Mouse (Mus musculus) thymus, postnatal 0 days (tissue): Measurements from ENCODE around the gene Ncoa5. TPM values are rescaled to one million over a fixed set of nuclear protein-coding genes. Genes with fewer than 3 reads are reported as not detected.

Source experiments
- DNase-seq: peaks from one replicate; pipeline ENCODE4 v3.0.0-alpha.2; 2015; ENCODE audit warnings: low spot score
- polyA plus RNA-seq: library from polyadenylated mRNA; unstranded; fragments of >200 nt; fragmentation: Nextera tagmentation; extraction: Ambion mirVana; gene quantifications from 2 replicates; pipeline ENCODE4 v1.2.1, GENCODE M21; 2015

Gene Ncoa5
- 43.8 and 51.3 TPM in 2 replicates for polyA plus RNA-seq

DNA sequence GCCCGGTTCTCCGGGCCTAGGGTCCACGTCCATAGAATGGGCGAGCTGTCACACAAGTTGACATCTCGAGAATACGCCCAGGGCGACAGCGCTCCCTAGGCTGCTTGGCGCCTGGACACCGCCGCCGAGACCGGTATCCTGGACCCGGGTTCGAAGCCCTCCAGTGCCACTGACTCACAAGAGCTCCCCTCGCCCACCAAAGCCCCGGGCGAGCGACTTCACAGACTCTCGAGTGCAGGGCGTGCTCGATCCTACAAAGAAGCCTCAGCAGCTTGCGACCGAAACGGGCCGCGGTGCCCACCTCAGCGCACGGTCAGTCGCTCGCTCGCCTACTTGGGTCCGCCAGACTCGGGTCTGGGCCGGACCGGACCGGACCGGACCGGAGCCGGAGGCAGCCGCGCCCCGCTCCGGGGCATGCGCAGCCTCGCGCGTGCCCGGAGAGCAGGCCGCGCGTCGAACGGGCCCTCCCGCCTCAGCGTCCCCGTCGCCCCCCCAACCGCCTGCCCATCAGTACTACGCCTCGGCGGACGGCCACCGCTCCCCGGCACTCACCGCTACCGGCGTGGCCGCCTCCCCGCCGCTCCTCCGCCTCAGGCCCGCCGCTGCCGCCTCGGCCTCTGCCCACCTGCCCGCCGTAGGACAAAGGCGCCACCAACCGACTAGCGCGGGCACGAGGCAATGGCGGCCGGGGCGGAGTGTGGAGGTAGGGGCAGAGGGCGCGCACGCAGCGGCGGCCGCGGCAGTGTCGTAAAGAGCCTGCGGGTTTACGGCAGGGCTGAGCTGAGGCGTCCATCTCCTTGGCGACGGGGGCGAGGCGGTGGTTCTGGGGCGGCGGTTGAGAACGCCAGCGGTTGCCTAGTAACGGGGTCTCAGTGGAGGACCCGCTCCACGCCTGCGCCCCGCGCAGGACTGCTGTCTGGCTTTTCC is at the start of gene Ncoa5:
Ncoa5 (minus strand) TSS at position 737 of the 927 bp plus-strand sequence.
- peak; percentile 97 for DNase-seq

DNA sequence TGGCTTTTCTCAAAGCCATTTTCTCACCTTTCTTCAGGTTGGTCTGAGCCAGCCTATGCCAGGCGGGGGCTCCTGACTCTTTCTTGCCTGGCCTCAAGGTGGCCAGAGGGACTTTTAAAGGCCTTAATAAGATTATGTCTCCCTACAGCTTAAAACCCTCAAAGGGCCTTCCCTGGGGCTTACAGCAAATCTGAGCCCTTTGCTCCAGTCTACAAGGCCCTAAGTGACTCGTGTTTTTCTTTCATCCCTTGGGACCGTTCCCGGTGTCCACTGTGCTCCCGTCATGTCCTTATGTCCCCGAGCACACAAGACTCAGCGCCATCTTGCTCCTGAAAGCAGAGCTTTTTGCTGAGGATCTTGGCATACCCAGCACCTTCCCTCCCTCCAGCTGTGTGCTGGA is 46.6 kb upstream of the Ncoa5 start:
- DNase-seq = no peak

DNA sequence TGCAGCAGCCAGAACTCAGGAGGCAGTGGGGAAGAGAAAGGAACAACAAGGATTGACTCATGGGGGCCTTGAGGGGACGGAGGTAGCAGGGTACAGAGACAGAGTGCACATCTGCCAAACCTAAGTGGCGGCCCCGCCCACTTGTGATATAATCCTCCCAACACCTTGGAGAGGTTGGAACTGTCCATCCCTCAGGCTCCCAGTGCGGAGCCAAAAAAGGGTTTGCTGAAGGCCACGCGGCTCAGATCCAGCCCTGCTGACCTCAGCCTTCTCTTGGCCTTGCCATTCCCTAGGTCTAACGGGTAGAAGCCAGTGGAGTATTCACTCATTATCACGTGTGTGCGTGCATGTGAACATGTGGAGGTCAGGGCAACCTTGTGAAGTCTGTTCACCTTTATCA is 46.0 kb upstream of the Ncoa5 start:
- no peak for DNase-seq

DNA sequence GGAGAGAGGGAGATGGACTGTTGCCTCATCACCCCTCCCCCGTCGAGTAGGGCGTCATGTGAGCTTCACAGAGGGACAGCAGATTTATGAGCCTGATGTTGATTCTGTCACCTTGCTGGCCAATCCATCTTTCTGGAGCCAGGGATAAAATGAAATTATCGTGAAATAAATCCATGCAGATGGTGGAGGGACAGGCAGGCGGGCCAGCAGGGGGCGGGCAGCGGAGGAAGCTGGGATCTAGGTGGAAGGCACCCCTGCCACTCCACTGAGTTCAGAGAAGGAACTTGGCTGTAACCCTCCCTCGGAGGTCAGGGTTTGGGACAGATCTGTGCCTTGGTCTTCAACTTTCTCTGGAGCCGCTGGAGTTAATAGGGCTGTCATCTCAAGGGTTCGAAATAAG is 43.9 kb upstream of the Ncoa5 start:
- DNase-seq = no peak

DNA sequence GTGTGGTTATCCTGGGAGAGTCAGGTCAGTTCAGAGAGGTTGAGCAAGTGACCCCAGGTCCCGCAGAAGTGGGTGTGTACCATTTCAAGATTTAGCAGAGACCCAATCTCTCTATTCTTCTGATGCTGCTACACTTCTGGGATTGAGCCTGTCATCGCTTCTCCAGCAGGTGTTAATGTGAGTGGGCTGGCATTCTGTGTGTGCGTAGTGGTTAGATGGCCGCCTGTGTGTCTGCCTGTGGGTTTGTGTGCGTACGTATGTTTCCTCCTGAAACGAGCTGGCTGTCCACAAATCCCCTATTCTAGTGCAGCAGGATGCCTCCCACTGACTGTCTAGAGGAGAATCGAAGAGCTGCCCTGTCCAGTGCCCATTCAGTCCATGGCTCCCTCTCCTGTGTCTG is 43.4 kb upstream of the Ncoa5 start:
- DNase-seq = no peak

DNA sequence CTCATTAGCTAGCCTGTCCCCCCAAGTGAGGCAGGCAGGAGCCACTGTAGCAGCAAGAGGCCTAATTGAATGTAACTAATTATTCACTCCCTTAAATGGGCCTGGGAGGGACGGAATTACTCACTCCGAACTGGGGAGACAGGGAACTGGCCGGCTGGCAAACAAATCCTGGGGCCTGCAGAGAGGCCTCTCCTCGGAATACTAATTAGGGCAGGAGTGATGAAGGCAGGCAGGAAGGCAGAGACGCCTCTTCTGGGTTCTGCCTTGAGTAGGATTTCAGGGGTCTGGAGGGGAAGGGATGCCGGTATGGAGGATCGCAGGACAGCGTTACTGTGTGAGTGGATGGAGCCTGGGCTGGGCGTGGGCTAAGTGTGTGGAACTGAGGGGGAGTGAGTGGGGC is 42.4 kb upstream of the Ncoa5 start:
- no peak for DNase-seq

DNA sequence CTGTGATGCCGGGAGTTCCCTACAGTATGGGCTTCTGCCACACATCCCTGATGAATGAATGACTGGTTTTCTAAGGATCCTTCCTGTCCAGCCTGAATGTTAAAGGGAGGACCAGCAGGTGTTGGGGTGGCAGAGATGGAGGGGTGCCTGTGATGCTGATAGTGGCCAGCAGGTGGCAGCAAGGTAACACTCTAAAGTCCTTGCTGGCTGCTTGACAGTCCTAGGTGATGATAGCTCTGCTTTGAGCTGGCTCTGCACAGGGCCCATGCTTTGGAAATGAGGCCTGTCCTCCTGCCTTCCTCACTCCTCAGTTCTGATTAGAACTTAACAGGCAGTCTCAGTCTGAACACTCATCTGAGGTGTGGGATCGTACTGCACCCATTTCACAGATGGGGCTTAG is 40.3 kb upstream of the Ncoa5 start:
- peak; percentile 64 for DNase-seq

DNA sequence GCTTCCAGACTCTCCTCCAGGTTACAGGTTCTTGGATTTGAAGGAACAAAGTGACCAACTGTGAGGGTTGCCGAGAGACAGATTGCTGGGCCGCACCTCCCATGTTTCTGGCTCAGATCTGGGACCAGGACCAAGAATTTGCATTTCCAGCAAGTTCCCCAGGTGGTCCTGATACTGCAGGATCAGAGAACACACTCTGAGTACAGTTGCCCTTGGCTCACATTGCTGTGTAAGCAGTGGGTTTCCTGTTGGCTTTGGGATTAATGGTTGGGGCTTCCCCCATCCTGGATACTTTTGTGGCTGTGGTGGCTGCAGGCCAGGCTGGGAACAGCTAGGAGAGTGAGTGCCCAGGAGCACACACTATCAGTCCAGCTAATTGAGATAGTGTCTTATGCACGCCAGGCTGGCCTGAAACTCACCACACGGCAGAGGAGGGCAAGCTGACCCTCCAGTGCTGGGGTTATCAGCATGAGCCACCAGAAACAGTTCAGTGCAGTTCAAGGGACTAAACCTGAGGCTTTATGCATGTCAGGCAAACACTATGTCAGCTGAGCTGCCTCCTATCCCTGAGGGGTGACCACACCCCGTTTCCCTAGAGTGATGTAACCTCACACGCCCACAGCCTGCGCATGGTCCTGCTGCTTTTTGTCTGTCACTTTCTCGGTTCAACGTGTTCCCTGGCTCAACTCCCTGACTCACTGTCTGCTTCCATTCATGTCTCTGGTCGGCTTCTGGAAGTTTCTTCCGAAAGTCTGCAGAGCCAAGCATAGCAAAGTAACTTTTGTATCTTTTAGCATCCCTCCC is 39.6 kb upstream of the Ncoa5 start:
- no peak for DNase-seq

DNA sequence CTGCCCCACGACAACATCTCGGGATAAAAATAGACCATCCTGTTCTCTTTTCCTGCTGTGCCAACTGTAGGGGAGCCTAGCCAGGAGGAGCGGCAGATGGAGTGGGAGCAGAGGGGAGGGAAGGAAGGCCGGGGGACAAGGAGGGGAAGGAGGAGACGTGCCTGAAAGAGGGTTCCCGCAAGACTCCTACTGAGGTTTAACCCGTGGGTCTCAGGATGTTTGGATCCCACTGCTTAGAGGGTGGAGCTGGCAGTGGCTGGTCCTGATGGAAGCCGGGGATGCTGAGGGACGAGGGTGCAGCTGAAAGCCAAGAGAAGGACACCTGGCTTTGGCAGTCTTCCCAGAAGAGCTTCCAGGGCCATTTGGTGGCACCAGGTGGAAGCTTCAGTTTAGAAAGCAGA is 38.7 kb upstream of the Ncoa5 start:
- DNase-seq = no peak

DNA sequence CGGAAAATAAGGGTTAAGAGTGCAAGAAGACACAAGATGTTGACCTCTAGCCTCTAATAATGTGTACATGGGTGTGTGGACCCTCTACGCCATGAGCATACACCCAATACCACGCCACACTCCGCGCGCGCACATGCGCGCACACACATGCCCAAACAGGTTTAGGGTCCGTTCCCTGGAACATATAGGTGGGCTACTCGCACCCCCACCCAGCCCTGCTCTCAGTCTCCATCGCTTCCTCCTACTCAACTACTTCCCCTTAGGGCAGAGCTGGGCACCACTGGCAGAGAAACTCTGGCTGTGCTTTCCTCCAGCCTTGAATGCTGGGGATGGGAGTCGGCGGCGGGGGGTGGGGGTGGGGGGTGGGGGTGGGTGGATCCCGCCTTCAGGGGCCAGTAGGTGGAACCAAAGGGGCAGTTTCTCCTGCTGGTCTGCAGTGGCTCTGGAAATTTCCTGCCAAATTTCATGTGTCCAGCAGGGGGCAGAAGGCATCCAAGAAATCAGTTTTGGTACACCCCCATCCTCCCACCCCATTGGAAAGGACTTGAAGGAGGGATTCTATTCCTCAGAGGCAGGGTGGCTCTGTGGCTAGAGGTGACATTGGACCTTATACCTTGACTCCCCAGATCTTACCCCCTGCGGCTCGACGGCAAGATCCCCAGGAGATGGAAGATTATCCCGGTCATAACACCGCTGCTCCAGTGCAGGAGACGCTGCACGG is 35.6 kb upstream of the Ncoa5 start:
- peak; percentile 27 for DNase-seq

DNA sequence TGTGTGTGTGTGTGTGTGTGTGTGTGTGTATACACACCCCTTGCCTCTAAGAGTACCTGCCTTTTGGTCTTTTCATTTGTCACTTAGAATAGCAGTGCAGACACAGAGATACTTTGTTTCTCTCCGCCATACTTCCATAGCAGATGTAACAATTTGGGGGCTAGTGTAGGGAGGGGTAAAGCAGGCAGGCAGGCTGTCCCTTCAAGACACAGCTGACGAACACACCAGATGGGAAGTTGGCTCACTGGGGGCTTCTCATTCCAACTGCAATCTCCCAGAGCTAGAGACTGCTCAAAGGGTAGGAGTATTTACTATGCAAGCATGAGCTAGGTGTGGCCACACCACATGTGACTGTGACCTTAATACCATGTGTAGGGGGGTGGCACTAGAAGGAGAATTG is 34.1 kb upstream of the Ncoa5 start:
- DNase-seq = no peak

DNA sequence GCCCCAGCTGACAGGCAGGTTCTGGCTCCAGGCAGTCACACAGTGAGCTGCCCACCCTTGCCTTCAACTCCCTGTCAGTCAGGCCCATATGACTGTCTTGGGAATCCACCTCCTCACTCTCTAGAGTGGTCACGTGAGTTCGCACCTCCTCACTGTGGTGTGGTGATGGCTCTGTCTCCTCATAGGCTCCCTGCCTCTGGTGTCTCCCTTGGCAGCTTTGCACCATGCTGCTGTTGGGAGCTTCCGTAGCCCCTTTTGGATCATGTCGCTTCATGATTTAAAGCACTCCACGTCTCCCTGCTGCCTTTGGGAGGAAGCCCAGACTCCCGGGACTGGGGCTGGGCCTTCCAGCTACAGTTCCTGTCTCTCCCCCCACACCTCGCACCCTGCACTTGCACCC is 29.8 kb upstream of the Ncoa5 start:
- DNase-seq = no peak

DNA sequence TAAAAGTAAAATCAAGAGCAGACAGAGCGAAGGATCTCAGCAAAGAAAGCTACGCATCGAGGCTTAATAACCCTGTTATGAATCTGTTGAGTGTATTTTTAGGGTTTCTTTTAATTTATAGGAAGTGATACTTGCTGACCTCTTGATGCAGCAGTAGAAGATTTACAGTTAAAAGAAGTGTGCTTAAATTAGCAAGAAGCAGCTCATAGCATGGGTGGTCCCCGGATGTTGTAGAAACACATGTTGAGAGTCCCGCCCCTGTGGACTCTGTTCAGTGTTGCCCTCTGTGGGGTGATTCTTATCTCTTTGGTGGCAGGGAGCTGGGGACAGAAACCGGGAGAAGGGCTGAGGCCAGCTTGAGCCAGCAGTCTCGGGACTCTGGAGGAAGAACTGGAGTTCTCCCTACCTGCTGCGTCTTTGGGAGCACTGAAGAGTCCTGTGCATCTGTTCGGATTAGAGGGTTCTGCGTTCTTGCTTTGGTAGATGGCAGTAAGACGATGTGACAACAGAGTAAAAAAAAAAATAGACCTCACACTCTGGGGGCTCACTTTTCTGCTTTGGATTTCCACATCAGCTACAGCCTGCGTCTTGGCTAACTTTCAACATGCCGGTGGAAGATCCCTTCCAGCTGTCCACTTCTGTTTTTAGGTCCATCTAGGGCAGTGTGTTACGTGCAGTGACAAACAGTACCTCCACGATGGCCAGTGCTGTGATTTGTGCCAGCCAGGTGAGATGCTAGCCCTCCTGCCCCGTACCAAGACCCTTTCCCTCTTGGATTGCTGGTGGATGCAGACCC is 27.2 kb upstream of the Ncoa5 start:
- DNase-seq = no peak

DNA sequence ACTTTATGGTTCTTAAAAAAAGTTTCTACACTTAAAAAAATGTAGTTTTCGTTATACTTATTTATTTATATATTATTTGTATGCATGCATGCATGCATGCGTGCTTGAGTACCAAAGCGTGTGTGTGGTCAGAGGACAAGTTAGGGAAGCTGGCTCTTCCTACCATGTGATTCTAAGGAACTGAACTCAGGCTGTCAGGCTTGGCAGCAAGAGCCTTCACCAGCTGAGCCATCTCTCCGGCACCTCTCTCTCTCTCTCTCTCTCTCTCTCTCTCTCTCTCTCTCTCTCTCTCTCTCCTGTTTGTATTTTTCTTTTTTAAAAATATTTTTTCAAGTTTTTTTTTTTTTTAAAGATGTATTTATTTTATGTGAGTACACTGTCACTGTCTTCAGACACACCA is 25.3 kb upstream of the Ncoa5 start:
- DNase-seq = no peak

DNA sequence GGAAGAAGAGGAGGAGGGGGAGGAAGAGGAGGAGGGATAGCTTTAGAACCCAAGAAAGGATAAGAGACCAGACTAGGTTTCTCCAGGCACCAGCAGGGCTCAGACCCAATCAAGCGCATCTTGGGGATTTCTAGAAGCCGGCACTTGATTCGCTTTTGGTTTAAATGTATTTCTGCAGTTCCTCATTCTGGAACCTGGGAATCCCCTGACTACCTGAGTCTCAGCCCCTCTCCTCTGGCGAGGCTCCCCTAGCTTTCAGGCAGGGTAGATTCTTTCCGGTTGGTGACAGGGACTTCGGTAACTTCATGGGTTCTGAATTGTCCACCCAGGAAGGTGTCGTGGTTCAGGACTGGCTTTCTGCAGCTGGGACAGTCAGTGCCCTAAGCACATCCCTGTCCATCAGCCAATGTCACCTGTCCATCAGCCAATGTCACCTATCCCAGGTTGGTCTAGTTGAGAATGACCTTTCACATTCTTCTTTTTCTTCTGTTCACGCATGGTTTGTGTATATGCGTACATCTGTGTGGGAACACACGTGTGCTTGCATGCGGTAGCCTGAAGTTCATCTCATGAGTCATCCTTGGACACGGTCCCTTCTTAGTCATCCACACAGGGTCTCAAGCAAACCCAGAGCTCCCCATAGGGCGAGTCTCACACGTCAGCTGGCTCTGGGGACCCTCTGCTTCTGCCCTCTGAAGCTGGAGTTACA is 21.9 kb upstream of the Ncoa5 start:
- no peak for DNase-seq

DNA sequence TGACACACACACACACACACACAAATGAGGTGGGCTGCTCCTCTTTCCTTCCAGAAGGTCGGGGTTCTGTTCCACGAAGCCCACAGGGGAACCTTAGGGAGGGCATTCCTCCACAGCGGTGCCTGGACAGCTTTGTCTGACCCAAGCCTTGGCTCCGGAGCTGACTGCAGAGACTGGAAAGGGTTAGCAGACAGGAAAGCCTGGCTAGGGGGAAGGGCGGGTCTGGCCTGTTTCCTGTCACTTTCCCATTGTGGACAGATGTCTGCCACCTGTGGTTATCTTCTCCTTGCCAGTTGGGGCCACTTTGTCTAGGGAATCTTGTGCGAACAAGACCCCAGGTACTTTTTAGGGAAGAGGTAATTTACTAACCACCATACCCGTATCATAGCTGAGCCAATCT is 21.2 kb upstream of the Ncoa5 start:
- no peak for DNase-seq

DNA sequence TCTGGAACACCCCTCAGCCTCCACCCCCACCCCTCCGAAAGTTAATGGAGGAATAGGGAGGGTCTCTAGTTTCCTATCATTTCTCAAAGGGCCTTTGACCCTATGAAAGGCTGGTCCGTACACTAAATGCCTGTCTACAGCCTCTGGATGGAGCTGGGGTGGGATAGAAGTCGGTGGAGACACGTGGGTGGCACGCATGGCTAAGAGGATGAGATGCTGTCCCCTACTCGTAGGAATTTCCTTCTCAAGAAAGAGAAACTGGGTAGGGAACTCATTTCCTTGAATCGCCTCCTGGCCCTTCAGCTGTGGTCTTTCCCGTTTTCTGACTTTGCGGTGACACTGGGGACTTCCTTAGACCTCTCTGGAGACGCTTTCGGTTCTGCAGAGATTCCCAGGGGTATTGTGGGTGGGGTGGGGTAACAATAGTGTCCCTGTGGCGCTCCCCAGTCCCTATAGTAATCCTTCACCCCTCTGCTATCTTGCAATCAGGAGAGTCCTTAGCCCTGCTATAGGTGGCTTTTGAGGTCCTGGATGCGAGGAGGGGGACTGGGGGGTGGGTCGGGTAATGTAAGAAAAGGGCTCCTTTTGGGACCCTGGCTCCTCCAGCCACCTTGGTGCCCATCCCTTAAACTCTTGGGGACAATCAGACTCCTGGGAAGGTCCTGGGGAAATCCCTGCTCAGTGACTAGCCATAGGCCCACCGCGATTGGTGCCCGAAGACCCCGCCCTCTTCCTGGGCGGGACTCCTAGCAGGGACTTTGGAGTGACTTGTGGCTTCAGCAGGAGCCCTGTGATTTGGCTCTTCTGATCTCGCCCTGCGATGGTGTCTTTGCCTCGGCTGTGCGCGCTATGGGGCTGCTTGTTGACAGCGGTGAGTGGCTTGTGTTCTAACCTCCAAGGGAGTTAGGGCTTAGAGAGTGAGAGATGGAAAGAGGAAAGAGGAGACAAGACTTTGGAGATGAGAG is 20.5 kb upstream of the Ncoa5 start, which contains the start of gene Cd40:
Cd40 (plus strand) TSS at position 740 of the 965 bp plus-strand sequence.
- DNase-seq = peak; percentile 15

DNA sequence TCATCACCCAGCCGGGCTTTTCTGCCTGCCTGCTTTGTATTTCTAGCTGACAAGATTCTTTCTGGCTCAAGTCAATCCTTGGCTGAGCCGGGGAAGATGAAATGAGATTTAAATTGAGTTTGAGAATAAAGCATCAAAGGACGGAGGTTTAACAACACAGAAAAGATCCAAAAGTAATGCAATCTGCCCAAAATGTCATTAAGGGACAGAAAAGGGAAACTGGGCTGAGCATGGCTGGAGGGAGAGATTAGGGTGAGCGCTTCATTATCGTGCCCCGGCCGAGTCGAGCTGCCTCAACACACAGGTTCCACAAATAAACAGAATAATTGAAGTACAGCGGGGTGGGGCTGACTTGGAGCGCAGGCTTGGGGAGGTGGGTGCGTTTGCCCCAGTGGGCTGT is 16.9 kb upstream of the Ncoa5 start:
- DNase-seq = no peak
